Mouse (Mus musculus): ENCODE data around the gene Olfr1328. TPM values are rescaled to one million over a fixed set of nuclear protein-coding genes. Genes with fewer than 3 reads are reported as not detected.

Olfr1328 gene
- polyA plus RNA-seq (2015; fragmentation: Illumina TruSeq; extraction: RNeasy Lipid Tissue Mini Kit (QIAGEN cat#74804); ENCODE audit: insufficient read depth, low read depth, low replicate concordance), result not detected

DNA sequence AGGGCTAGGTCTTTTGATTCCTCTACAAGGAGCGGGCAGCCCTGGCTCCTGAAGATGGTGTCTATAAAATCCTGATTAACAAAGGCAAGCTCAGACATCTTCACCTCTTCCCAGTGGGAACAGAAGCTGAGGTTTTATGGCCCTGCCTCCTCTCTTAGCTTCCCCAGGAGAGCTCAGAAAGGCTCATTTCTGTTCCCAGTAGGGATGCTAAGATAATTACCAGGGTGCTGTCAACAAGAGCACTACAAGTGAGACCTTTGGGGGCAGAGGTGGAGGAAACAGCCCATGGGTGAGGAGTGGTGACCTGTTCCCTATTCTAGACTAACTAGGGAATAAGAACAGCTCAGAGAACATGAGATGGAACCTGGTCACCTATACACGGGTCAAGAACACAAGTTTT lies at the start of gene Olfr1328:
Olfr1328 (minus strand) TSS at position 101 of the 400 bp plus-strand sequence.

DNA sequence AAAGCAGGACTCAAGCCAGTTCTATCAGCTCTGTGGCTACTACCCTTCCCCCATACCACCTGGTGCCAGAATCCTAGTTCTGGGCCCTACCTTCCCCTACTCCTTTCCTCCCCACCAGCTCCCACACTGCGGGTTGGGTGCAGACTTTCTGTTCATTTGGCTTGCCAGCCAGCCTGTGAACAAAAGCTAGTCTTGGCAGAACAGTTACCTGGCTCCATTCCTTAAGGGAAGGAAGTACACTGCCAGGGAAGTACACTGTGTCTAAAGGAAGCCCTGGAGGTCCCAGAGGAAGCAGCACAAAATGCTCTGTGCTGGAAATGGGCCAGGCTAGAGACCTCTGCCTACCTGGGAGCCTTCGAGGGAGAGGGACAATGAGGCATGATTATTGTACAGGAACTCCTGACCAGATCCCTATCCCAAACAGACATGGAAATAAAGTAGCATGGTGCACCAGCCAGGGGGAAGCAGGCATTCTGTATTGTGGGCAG lies 22.8 kb upstream of the Olfr1328 start, which contains the start of gene Lao1:
Lao1 (plus strand) TSS at position 438 of the 488 bp plus-strand sequence.

DNA sequence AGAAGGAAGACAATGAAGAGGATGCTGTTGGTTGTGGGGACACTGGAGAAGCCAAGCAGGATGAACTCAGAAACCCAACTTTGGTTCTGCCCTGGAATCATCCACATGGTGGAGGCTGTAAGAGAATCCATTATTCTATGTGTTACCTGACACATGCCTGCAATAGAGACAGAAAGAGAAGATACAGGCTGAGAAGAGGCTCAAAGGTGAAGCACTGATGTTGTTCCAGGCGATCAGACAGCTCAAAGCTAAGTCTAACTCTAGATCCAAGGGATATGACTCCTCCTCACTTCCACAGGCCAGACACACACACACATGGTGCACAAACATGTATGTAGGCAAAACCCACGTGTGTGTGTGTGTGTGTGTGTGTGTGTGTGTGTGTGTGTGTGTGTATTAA lies 21.0 kb downstream of the Olfr1328 start, which contains the start of gene Olfr1329:
Olfr1329 (minus strand) TSS at position 101 of the 400 bp plus-strand sequence.

DNA sequence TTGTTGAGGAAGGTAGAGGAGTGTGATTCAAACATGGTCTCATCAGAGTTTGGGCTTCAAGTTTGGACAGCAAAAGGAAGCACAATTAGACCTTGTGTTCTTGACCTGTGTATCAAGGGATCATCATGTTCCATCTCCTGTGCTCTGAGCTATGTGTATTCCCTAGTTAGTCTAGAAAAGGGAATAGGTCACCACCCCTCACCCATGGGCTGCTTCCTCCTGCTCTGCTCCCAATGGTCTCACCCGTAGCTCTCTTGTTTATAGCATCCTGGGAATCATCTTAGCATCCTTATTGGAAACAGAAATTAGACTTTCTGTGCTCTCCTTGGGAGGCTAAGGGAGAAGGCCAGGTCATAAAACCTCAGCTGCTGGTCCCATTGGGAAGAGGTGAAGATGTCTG lies 50.1 kb downstream of the Olfr1328 start, which contains the start of gene Olfr1330:
Olfr1330 (plus strand) TSS at position 301 of the 400 bp plus-strand sequence.

Other genes with a start within 250 kb of the Olfr1328 start
- not detected for gene Olfr1342, start 245.9 kb downstream of the Olfr1328 start, polyA plus RNA-seq (2015; fragmentation: Illumina TruSeq; extraction: RNeasy Lipid Tissue Mini Kit (QIAGEN cat#74804); ENCODE audit: insufficient read depth, low read depth, low replicate concordance)
- gene Olfr1341, start 235.1 kb downstream of the Olfr1328 start, polyA plus RNA-seq (2015; fragmentation: Illumina TruSeq; extraction: RNeasy Lipid Tissue Mini Kit (QIAGEN cat#74804); ENCODE audit: insufficient read depth, low read depth, low replicate concordance), result not detected
- gene Olfr1340, start 218.5 kb downstream of the Olfr1328 start, polyA plus RNA-seq (2015; fragmentation: Illumina TruSeq; extraction: RNeasy Lipid Tissue Mini Kit (QIAGEN cat#74804); ENCODE audit: insufficient read depth, low read depth, low replicate concordance), result not detected
- gene Olfr1339, start 206.4 kb downstream of the Olfr1328 start, polyA plus RNA-seq (2015; fragmentation: Illumina TruSeq; extraction: RNeasy Lipid Tissue Mini Kit (QIAGEN cat#74804); ENCODE audit: insufficient read depth, low read depth, low replicate concordance), result not detected
- gene Olfr1338, start 179.9 kb downstream of the Olfr1328 start, polyA plus RNA-seq (2015; fragmentation: Illumina TruSeq; extraction: RNeasy Lipid Tissue Mini Kit (QIAGEN cat#74804); ENCODE audit: insufficient read depth, low read depth, low replicate concordance), result not detected
- not detected for gene Olfr1337, start 156.0 kb downstream of the Olfr1328 start, polyA plus RNA-seq (2015; fragmentation: Illumina TruSeq; extraction: RNeasy Lipid Tissue Mini Kit (QIAGEN cat#74804); ENCODE audit: insufficient read depth, low read depth, low replicate concordance)
- not detected for gene Olfr1335, start 128.7 kb downstream of the Olfr1328 start, polyA plus RNA-seq (2015; fragmentation: Illumina TruSeq; extraction: RNeasy Lipid Tissue Mini Kit (QIAGEN cat#74804); ENCODE audit: insufficient read depth, low read depth, low replicate concordance)
- not detected for gene Olfr1333, start 102.3 kb downstream of the Olfr1328 start, polyA plus RNA-seq (2015; fragmentation: Illumina TruSeq; extraction: RNeasy Lipid Tissue Mini Kit (QIAGEN cat#74804); ENCODE audit: insufficient read depth, low read depth, low replicate concordance)
- not detected for gene Olfr1331, start 74.0 kb downstream of the Olfr1328 start, polyA plus RNA-seq (2015; fragmentation: Illumina TruSeq; extraction: RNeasy Lipid Tissue Mini Kit (QIAGEN cat#74804); ENCODE audit: insufficient read depth, low read depth, low replicate concordance)
- gene Olfr1330, start 50.0 kb downstream of the Olfr1328 start, polyA plus RNA-seq (2015; fragmentation: Illumina TruSeq; extraction: RNeasy Lipid Tissue Mini Kit (QIAGEN cat#74804); ENCODE audit: insufficient read depth, low read depth, low replicate concordance), result not detected
- not detected for gene Olfr1329, start 21.1 kb downstream of the Olfr1328 start, polyA plus RNA-seq (2015; fragmentation: Illumina TruSeq; extraction: RNeasy Lipid Tissue Mini Kit (QIAGEN cat#74804); ENCODE audit: insufficient read depth, low read depth, low replicate concordance)
- gene Lao1, start 23.0 kb upstream of the Olfr1328 start, polyA plus RNA-seq (2015; fragmentation: Illumina TruSeq; extraction: RNeasy Lipid Tissue Mini Kit (QIAGEN cat#74804); ENCODE audit: insufficient read depth, low read depth, low replicate concordance), result not detected
- gene Slc2a1, start 170.1 kb upstream of the Olfr1328 start, polyA plus RNA-seq (2015; fragmentation: Illumina TruSeq; extraction: RNeasy Lipid Tissue Mini Kit (QIAGEN cat#74804); ENCODE audit: insufficient read depth, low read depth, low replicate concordance), result 4.1 TPM
- gene Zfp691, start 235.6 kb upstream of the Olfr1328 start, polyA plus RNA-seq (2015; fragmentation: Illumina TruSeq; extraction: RNeasy Lipid Tissue Mini Kit (QIAGEN cat#74804); ENCODE audit: insufficient read depth, low read depth, low replicate concordance), result 3.7 TPM

All from pancreas, adult 10 weeks (tissue).